Mouse (Mus musculus): ENCODE results near the gene Gm5916.

The Gm5916 gene

GRCm38 (mm10) chr9:36128679-36129078 is at the start of gene Gm5916:
Gene Gm5916 (minus strand): TSS chr9:36128779.
- DNase-seq (ENCODE audit: low spot score) = no peak
